Mouse (Mus musculus) ovary, postnatal 10 days (tissue): ENCODE measurements at regions not wholly inside any gene's neighbourhood (a gene's known extent, or its start where the extent isn't known, plus 50 kb on each side); places are given as distances from the start of the nearest gene placed in this dataset.

Experiments used
- DNase-seq: peaks from one replicate; pipeline ENCODE4 v3.0.0; 2022; ENCODE audit warnings: low spot score

- DNase-seq = no peak
These were observed 337.7 kb downstream of the Galc start for GRCm38 (mm10) chr12:97921349-97922264.

GRCm38 (mm10) chr12:97918416-97918815 lies 340.8 kb downstream of the Galc start:
- DNase-seq = no peak

GRCm38 (mm10) chr12:97915026-97915425 lies 344.2 kb downstream of the Galc start:
- DNase-seq = no peak

- no peak for DNase-seq
These were observed 346.5 kb downstream of the Galc start for GRCm38 (mm10) chr12:97912730-97913129.

- DNase-seq = no peak
These were observed 360.0 kb downstream of the Galc start for GRCm38 (mm10) chr12:97899266-97899665.

- DNase-seq = no peak
These were observed 361.1 kb downstream of the Galc start for GRCm38 (mm10) chr12:97898178-97898577.

GRCm38 (mm10) chr12:97895981-97896380 lies 363.3 kb downstream of the Galc start:
- DNase-seq = no peak

GRCm38 (mm10) chr12:97888801-97889455 lies 370.3 kb downstream of the Galc start:
- no peak for DNase-seq

- no peak for DNase-seq
These were observed 370.9 kb downstream of the Galc start for GRCm38 (mm10) chr12:97888291-97888800.

GRCm38 (mm10) chr12:97882439-97882838 lies 376.8 kb downstream of the Galc start:
- DNase-seq = no peak

- DNase-seq = peak; percentile 17
These were observed 386.9 kb downstream of the Galc start for GRCm38 (mm10) chr12:97872391-97872790.

GRCm38 (mm10) chr12:97862921-97863320 lies 396.3 kb downstream of the Galc start:
- no peak for DNase-seq

GRCm38 (mm10) chr12:97836202-97836908 lies 422.9 kb downstream of the Galc start:
- DNase-seq = no peak

GRCm38 (mm10) chr12:97793364-97794120 lies 465.7 kb downstream of the Galc start:
- no peak for DNase-seq

- no peak for DNase-seq
These were observed 475.8 kb downstream of the Galc start for GRCm38 (mm10) chr12:97783476-97783875.

- DNase-seq = no peak
These were observed 500.1 kb downstream of the Galc start for GRCm38 (mm10) chr12:97759116-97759515.

GRCm38 (mm10) chr12:97758624-97759023 lies 500.6 kb downstream of the Galc start:
- DNase-seq = no peak

- DNase-seq = no peak
These were observed 509.1 kb downstream of the Galc start for GRCm38 (mm10) chr12:97750166-97750565.

- no peak for DNase-seq
These were observed 518.3 kb downstream of the Galc start for GRCm38 (mm10) chr12:97740927-97741326.

- DNase-seq = no peak
These were observed 527.1 kb downstream of the Galc start for GRCm38 (mm10) chr12:97732078-97732580.

GRCm38 (mm10) chr12:97720554-97720953 lies 538.7 kb downstream of the Galc start:
- no peak for DNase-seq
